Mouse (Mus musculus) ES-Bruce4 (cell line): Measurements from ENCODE around the gene Fxyd2.

Experiments
- CTCF ChIP-seq: IDR thresholded peaks from one replicate; pipeline ENCODE4 v1.8.1; 2011; ENCODE audit warnings: low read depth, low read length
- EP300 ChIP-seq: IDR thresholded peaks from 2 replicates; pipeline ENCODE4 v1.6.1; 2011; ENCODE audit warnings: low read depth, low read length; ENCODE audit not compliant: insufficient read depth
- POLR2A ChIP-seq: IDR thresholded peaks from one replicate; pipeline ENCODE4 v1.8.1; 2011; ENCODE audit warnings: low read length; ENCODE audit not compliant: insufficient read depth

- TF ChIP-seq POLR2A (no peak), CTCF (no peak), EP300 (no peak)
These were observed 12.8 kb upstream of the Fxyd2 start for GRCm38 (mm10) chr9:45386698-45387097.
